Mouse (Mus musculus) induced T-regulatory cell, adult 2 months (primary cell): ENCODE measurements around the gene Tomm22.

ENCODE experiments used
- DNase-seq: peaks from one replicate; pipeline ENCODE4 v3.0.0-alpha.2; 2012; ENCODE audit warnings: low read depth

The Tomm22 gene

DNA sequence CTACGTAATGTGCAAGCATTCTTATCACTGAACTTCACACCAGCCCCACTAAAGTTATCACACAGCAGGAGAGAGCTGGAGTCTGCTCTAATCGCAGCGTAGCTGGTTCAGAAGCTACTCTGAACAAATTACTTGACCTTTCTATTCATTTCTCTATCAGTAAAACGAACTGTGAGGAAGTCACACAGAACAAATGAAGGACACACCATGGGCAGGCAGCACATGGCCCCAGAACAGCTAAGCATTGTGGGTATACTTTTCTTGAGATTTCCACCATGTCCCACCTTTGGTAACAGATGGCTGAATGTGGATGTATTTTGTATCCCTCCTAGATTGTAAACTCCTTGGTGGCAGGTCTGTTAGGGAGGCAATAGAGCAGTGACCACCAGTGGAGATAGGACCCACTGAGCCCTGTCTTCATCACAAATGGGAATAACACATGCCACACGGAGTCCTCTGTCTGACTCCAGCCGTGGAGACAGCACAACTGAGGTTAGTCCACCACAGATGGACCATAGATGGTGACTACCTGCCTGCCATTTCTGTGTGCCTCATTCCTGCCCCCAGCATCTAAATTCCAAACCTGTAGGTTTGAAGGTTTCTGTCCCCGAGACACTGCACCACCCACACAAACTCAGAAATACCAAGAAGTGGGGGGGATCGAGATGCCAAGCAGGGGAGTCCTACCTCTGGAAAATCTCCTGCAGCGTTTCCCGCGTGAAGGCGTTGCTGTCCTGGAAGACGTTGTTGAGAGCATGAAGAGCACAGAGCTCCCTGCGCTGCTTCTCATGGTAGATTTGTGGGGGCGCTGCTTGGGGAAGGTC is 15.6 kb downstream of the Tomm22 start:
- DNase-seq = peak; percentile 43

DNA sequence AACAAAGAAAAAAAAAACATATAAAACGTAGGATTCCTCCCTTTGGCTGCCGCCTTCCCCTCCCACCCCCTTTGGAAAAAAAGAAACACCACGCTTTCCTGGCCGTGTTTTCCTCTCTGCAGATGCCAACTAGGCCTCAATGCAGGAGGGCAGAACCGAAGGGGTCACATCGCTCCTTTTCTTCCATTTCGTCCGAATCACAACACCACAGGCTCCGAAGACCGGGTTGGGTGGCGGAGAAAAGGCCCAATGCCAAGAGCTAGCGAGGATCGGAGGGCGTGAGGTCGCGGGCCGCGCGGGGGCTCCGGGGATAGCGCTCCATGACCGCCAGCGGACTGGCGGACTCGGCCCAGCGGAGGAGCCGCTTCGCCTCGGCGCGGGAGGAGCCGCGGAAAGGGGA is 16.5 kb downstream of the Tomm22 start:
- no peak for DNase-seq

DNA sequence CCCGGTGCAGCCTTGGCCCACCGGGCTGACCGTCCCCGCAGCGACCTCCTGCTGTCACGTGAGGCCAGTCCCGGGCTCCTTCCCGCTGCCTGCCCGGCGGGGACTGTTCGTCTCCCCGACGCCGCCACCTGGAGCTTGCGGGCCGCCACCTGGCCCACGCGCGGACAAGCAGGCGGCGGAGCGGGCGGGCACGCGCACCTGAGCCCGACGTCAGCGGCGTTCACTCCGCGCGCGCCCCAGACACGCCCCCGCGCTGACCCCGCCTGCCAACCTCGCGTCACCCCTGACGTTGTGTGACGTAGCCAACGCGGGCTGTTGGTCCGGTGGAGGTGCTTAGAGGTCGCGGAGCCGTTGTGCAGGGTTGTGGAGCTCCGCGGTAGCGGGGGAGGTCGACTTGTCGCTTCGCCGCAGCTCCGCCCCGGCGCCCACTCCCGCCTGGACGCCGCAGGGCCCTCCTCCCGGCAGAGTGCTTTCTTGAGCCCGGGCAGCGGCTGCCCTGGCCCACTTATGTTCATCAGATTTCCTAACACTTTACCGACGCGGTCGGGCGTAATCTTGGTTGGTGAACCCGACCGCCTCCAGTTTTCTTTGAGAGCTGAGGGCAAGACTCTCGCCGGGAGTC is 17.1 kb downstream of the Tomm22 start, which contains the start of gene Josd1:
Gene Josd1 (minus strand): TSS at position 274 of the 622 bp plus-strand sequence.
- DNase-seq = peak; percentile 98

DNA sequence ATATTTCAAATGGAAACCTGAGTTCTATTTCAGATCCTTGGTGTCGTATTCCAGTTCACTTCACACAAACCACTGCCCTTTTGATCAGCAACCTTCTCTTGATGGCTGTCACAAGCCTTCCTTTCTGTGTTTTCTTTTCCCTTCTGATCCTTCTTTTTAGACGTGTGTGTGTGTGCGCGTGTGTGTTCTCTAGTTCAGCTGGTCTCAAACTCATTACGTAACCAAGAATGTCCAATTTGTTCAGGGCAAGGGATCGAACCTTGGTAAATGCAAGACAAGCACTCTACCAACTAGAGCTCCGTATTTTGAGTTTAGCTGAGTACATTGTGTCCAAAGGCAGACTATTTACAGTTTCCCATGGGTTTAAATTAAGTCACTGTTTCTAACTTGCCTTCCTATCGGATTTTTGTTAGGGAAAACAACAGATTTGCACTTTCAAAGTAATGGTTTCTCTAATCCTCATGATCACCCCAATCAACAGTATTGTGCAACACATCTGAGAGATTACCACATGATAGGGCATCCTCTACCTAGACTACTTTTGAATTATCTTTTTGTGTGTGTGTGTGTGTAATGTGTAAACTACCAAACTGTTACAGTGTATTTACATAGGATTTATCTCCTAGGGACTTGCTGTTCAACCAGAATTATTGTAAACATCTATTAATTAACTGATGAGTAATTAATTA is 17.8 kb downstream of the Tomm22 start:
- DNase-seq = no peak

DNA sequence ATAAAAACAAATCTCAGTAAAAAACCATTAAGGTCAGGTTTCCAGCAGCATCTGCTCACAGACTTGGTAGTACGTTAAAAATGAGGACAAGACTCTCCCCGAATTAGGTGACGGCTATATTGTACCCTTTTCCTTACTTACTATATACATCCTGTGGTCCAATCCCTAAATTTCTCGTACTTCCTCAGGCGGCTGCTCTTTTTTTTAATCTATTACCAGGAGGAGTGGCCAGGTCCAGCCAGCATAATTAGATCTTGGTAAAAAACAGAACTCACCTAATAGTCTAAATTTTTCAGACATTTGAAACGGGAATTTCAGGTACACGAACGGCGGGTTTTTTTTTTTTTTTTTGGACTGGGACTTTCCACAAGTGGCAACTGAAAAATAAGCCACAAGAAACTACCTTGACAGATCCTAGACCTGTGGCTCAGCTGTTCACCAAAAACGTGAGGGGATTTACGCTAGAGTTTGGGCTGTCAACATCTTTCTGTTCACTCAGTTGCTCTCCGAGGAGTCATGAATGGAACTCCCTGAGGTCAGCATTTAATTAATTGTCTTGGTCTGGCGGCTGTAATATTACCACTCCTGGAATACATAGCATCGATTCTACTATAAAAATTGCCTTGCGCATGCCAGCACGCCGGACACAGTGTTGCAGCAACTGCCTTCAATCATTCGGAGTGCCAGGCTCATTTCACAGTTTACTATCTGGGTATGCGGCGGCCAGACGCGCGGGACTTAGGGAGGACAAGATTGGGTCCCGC is 19.2 kb downstream of the Tomm22 start:
- peak; percentile 89 for DNase-seq

DNA sequence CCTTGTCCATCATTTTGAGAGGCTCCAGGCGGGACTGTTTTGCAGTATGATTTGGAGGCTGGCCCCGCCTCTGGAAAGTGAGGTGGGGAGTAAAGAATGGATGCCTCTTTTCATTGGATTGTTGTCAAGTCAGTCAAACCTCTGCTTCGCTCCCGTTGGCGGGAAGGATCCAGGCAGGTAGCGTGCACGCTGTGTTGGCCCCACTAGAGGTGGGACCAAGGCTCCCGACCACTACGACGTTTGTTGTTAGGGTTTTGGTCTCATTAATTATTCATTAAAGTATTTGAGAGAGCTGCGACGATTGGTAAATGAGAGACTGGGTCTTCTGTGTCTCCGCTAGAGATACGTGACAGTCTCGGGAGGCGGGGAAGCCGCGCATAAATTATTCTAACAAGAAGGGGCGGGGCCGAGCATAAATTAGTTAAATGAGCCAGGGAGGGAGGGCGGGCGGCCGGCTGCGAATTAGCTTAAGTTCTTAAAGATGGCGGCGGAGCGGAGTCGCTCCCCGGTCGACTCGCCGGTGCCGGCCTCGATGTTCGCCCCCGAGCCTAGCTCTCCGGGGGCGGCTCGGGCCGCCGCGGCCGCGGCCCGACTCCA is 19.9 kb downstream of the Tomm22 start, which contains the start of gene Gtpbp1:
Gene Gtpbp1 (plus strand): TSS at position 420 of the 597 bp plus-strand sequence.
- peak; percentile 99 for DNase-seq

DNA sequence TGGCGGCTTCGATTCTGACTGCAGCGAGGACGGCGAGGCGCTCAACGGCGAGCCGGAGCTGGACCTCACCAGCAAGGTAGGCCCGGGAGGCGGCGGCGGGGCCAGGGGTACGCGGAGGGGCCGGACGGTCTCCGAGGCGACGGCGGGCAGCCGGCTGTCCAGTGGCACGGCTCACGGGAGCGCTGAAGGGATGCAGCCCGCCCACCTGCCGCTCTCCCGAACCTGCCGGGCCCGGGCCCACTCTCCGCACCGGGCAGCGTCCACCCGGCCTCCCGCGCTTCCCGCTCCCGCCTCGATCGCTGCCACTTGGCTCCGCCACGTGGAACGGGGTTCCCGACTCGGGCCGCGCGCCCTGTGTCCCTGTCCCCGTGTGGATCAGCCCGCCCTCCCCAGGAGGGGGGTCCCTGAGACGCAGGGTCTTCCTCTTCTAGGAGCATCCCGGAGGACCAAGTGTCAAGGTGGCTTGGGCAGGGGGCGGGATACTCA is 20.4 kb downstream of the Tomm22 start:
- DNase-seq = no peak

DNA sequence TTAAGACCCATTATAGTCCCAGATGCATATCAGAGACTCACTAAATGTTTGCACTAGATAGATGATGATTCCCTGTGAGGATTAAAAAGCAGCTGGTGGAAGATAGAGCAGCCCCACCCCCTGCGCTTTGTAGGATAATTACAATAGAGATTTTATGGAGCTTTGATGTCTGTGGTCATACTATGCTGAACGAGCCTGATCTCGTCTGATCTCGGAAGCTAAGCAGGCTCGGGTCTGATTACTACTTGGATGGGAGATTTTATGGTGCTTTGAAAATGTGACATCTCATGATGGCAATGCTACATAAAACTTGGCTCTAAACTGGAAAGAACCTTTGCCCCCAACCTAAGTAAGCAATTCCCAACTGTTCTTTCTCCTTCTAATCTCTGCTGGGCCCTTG is 21.7 kb downstream of the Tomm22 start:
- peak; percentile 33 for DNase-seq

DNA sequence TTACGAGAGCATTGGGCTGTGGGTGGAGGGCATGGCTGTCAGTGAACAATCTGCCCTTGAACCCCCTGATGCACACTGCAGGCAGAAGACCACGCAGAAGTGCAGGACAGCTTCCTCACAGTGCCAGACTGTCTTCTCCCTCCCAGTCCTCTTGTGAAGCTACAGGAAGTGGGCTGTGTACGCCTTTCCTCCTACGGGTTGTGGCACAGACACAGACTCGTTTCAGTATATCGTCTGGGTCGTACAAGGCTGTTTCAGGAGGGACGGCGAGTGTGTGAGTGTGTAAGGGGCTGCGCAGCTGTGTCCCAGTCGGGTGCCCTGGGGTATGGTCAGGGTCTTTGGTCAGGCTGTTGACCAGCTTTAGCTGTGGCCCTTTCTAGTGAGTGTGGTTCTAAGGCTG is 23.1 kb downstream of the Tomm22 start:
- DNase-seq = peak; percentile 81

DNA sequence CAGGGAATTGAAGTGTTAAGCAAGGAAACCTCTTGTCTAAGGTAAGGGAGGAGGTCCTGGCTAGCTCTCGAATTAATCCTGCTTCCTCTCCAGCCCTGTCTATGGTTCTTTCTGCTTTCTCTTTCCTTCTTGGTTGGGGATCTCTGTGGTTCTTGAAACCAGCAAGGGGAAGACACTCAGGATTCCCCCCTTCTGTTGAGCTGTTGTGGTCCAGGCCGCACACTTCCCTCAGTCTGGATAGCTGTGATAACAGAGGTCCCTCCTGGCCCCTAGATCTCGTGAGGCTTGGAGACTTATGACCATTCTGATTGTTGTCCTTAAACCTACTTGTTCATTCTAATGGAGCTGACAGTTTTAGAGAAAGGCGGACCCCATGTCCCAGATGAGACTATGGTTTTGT is 23.9 kb downstream of the Tomm22 start:
- peak; percentile 52 for DNase-seq

DNA sequence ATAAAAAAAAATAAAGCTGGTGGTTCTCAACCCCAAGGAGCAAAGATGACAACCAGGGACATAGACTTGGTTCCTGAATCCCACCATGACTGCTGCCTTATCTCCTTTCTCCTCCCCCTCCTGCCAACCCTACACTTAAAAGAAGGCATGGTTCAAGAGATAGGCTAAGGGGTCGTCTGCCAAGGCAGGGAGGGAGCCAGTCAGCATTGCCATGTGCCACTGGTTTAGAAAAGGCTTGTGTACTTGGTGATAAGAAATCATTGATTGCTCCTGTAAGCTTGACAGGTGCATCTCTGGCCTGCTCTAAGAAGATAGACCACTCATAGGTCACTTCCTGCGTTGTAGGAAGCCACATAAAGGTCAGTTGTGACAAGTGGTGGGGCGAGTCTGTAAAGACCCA is 24.9 kb downstream of the Tomm22 start:
- no peak for DNase-seq

DNA sequence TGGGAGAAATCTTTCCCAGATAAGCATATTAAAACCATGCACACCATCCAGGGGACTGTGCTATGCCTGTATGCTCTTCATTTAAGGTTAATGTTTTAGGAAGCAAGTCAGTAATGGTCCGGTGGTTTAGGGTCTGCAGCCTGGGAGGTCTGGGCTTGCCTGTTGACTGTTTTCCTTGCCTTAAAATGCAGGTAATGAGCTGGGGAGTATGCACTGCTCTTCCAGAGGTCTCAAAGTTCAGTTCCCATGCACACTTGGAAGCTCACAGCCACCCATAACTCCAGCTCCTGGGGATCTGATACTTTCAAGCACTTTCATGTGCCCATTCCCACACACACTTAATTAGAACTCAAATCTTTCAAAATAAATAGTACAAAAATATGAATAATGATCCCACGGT is 25.8 kb downstream of the Tomm22 start:
- no peak for DNase-seq

DNA sequence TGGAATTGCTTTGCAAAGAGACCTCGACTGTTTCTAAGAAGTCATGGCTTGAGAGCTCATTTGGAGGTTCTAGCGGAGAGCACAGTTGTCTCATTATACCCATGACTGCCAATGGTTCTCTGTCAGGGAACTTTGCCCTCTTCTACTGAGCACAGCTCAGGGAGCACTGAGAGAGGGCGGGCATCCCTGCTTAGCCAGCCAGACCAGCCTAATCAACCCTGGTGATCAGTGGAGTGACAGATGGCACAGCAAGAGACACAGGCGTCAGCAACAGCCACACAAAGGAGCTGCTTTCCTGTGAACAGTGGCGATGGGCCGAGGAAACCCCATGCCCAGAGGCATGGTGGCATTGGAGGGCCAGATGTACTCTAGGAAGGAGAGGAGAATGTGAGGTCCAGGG is 26.4 kb downstream of the Tomm22 start:
- DNase-seq = no peak

DNA sequence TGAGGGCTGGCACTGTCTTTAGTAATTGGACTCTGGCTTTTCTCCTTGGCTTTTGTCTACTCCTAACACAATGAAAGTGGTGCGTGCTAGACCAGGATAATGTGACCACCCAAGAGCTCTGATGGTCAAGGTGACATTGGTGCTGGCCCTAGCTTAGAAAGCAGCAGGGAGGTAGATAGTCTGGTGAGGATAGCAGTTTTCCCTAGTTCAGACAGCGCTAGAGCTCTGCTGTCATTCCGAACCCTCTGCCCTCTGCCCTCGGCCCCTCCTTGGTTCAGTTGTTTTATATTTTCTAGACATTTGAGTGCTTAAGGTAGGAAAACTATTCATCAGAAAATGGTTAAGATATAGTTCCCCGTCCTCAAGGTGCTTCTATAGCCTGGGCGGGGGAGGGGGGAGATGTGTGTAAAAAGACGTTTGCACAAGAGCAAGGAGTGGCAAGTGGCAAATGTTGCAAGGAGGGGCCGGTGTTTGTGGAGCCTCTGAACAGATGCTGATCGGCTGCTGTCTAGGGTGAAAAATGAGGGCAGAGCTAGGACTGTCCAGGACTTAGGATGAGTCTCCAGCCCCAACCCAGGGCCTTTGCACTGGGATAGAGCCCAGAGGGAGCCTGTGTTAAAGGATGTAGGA is 27.0 kb downstream of the Tomm22 start:
- no peak for DNase-seq

DNA sequence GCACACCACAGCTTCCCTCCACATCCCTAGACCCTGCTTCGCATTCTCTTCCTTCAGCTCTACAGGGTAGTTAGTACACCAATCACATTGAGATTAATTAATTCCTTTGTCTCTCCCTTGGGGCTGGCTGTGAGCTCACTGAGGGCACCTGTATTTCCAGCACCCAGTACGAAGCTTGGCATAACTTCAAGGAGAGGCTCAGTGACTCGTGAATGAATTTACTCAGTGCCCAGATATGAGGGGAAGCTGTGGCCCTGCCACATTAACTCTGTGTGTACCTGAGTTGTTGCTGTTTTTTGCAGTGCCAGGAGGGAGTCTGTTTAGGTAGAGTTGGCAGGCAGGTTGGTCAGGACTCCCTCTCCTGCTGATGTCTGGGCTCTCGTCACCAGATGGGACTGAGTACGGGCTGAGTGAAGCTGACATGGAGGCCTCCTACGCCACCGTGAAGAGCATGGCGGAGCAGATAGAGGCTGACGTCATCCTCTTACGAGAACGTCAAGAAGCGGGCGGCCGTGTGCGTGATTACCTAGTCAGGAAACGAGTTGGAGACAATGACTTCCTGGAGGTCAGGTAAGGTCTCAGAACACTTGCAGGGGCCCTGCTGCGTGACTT is 36.0 kb downstream of the Tomm22 start:
- no peak for DNase-seq

DNA sequence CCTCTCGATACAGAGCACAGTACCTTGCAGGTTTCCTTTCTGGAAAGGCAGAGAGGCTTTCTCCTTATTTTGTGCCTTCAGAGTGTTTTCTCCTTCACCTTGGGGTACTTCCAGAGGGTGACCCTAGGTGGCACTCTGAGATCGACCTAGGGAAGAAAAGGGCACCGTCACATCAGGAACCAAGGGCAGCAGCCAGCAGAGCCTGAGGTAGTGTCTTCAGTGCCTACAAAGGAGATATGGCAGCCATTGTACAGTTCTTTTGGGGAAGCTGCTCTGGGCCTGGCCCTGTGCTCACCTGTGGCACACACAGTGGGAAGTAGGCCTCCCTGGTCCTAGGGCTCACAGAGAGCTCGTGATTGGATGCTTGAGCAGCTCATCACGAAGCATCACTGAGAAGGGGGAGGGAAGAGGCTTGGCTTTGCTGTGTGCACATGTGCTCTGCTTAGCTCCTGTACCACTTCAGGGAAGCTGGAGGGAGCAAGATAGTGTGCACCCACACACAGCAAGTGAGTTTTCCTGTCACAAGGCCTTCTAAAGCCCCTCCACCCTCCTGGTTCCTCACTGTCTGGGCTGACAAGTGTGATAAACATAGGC is 37.7 kb downstream of the Tomm22 start:
- no peak for DNase-seq

DNA sequence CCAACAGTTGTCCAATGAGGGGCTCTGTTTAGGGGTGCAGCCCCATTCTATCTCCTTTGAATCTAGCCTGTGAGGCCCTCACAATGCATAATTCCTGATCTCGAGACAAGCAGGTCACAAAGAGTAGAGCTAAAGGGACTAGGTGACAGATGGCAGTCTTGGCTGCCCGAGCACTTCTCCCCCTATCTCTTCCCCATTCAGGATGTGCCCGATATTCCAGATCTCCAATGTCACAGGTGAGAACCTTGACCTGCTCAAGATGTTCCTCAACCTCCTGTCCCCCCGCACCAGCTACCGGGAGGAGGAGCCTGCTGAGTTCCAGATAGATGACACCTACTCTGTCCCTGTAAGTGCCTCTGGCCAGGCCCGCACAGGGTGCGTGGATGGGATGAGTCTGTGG is 45.0 kb downstream of the Tomm22 start:
- DNase-seq = no peak

DNA sequence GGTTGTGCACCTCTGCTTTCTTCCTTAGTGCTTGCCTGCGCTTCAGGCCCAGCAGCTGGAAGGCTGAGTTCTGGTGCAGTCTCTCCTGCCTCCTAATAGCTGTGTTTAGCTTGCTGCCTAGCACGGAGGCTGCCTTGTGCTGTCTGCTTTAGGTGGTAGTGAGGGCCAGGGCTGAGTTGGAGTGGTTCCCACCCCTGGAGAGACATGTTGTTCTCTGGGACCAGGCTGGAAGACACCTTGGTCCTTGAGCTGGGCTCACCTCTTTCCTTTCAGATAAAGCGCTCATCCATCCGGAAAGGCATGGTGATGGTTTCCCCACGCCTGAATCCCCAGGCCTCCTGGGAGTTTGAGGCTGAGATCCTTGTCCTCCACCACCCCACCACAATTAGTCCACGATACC is 46.0 kb downstream of the Tomm22 start:
- DNase-seq = no peak

DNA sequence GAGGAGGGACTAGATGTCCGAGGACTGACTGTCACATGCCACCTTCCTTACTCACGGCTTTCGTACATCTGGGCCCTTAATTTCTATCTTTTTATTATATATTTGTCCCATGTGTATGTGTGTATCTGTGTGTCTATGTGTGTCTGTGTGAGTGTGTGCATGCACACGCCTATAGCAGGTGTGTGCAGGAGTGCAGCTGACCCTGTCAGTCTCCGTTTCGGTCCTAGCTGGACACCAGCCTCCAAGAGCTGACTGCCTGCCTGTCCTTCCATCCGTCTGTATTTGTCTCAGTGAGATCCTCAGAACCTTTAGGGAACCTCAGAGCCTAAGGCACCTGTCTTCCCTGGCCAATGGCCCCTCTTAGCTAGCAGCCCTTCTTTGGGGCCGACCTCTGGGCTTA is 49.6 kb downstream of the Tomm22 start:
- DNase-seq = no peak

DNA sequence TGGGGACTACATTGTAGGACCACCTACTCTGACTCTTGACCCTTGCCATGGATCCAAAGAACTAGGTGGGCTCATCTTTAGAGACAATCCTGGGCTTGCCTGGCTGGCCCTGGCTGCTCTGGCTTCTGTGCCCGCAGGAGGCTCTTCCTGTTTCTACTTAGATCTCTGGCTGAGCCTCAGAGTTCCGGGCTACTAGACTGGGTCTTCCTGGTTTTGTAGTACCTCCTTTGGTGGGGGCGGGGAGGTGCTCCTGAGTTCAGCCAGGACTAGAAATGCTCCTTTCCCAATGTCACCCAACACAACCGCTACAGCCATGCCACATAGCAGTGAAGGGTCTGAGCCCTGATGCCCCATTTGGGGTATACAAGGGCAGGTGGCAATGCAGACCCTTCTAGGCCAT is 50.1 kb downstream of the Tomm22 start:
- DNase-seq = no peak
